Mouse (Mus musculus) liver, postnatal 0 days (tissue): ENCODE measurements around the gene Steap2. TPM values are rescaled to one million over a fixed set of nuclear protein-coding genes. Genes with fewer than 3 reads are reported as not detected.
A peak's percentile ranks its signal among the peaks of the same experiment; 100 is the strongest.

ENCODE experiments used
- ATAC-seq: fragments of 200-750 bp; cut with Nextera tagmentation; 2 replicates; pipeline ENCODE4 v1.8.0; 2017; ENCODE audit warnings: mild to moderate bottlenecking, moderate library complexity
- DNase-seq: peaks from one replicate; pipeline ENCODE4 v3.0.0-alpha.2; 2016
- H3K27ac ChIP-seq: fragments of 300-500 bp; sonication (generic); 2 replicates; pipeline ENCODE4 v1.5.1; 2014; ENCODE audit warnings: antibody characterized with exemption, moderate library complexity, mild to moderate bottlenecking, low read depth
- H3K27me3 ChIP-seq: fragments of 300-500 bp; sonication (generic); 2 replicates; pipeline ENCODE4 v1.6.1; 2014; ENCODE audit warnings: low read length, control low read depth, mixed read lengths; ENCODE audit not compliant: insufficient read depth
- H3K36me3 ChIP-seq: fragments of 300-500 bp; sonication (generic); replicated peaks from 2 replicates; pipeline ENCODE4 v1.6.1; 2014; ENCODE audit warnings: mild to moderate bottlenecking, control low read depth, low read length, moderate library complexity, mixed read lengths; ENCODE audit not compliant: insufficient read depth
- H3K4me1 ChIP-seq: fragments of 300-500 bp; sonication (generic); 2 replicates; pipeline ENCODE4 v1.6.1; 2014; ENCODE audit warnings: antibody characterized with exemption, mild to moderate bottlenecking, control low read depth; ENCODE audit not compliant: insufficient read depth
- H3K4me2 ChIP-seq: fragments of 300-500 bp; sonication (generic); 2 replicates; pipeline ENCODE4 v1.6.1; 2014; ENCODE audit warnings: low read depth, mild to moderate bottlenecking, low read length, moderate library complexity, mixed read lengths
- H3K4me3 ChIP-seq: fragments of 300-500 bp; sonication (generic); 2 replicates; pipeline ENCODE4 v1.5.1; 2014; ENCODE audit warnings: low read depth, low read length
- H3K9ac ChIP-seq: fragments of 300-500 bp; sonication (generic); replicated peaks from 2 replicates; pipeline ENCODE4 v1.6.1; 2014; ENCODE audit warnings: mild to moderate bottlenecking, moderate library complexity
- H3K9me3 ChIP-seq: fragments of 300-500 bp; sonication (generic); 2 replicates; pipeline ENCODE4 v1.6.1; 2016; ENCODE audit warnings: mild to moderate bottlenecking, control low read depth, low read length, mixed read lengths
- CTCF ChIP-seq: sonication (generic); IDR thresholded peaks from 2 replicates; pipeline ENCODE4 v1.5.1; 2016; ENCODE audit warnings: antibody characterized with exemption, low read depth
- EP300 ChIP-seq: IDR thresholded peaks from 2 replicates; pipeline ENCODE4 v1.6.1; 2016; ENCODE audit warnings: antibody characterized with exemption, low read depth, mild to moderate bottlenecking
- WGBS: fragments of 180-500 bp; shearing (Covaris S2); extraction: QIAGEN DNeasy Blood & Tissue Kit; methylation state at CpG from one replicate; pipeline ENCODE4 v1.1.7; 2014; ENCODE audit not compliant: insufficient replicate concordance; 5-methylcytosine and 5-hydroxymethylcytosine counted together
- polyA plus RNA-seq: library from polyadenylated mRNA; unstranded; fragments of >200 nt; fragmentation: Nextera tagmentation; extraction: Ambion mirVana; gene quantifications from 2 replicates; pipeline ENCODE4 v1.2.1, GENCODE M21; 2015

Steap2 gene
- polyA plus RNA-seq, 1 experiment from 2014 or later: 5.1 TPM

DNA sequence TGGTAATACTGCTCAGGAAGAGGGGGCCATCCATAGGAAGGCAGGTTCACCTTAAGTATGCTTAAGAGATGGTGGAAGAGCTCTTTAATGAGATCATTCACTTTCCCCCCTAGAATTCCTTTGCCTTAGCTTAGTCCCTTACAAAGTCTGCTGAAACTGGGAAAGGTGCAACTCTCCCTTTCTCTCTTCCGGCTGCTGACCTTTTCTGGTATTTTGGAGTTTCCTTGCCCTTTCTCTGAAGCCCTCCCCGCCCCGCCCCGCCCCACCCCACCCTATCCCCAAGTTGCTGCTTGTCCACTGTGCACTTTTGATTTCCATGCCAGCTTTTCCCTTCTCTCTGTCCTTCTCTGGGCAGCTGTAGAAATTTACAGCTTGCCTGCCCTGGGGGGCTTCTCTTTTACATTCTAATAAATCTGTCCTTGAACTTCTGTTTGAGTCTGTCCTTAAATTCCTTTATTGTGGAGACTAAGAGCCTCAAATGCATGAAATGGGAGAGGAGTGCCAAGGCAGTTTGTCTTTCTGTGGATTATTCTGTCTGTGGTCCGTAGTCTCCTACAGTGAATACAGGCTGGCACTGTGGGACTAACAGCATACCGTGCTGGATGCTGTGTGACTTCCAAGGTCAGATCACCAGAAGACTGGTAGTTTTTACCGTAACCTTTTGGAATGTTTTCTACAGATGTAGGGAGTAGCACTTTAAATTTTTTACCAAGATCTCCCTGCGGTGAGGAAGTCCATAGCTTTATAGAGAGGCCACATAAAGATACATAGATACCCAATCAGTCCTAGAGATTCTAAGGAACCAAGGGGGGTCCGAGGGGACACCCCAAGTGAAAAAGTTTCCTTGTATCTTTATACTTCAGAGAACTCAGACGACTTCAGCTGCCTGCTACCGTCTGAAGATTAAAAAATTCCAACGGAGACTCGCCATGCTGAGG lies 13.2 kb upstream of the Steap2 start:
- Histone ChIP-seq H3K27me3 (no peaks in the 10 kb centered on the region), H3K9me3 (no peaks in the 10 kb centered on the region), H3K4me2 (no peak overlapping the region), H3K27ac (no peak overlapping the region), H3K36me3 (no peaks in the 10 kb centered on the region), H3K4me1 (no peaks in the 10 kb centered on the region), H3K9ac (no peak overlapping the region), H3K4me3 (no peak overlapping the region)
- TF ChIP-seq EP300 (no peak), CTCF (no peak)
- DNase-seq (no peak), ATAC-seq (no peak)
- 72% methylated on average over 13 of the region's 13 CpGs for WGBS

DNA sequence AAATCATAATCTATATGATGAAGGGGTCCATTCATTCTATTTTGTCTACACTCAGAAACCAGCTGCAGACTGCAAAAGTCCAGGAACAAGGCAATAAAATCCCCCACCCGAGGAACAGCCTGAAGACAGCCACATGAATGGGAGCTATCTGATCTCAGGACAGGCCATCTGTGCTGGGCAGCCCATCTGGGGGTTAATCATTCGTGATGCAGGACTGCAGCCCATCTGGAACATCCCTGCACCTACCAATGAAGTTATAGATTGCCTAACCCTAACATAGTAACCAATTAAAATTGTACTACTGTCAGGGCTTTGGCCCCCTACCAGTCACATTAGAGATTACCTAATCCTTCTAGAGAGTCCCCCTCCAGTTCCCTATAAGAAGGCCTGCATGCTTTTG lies 10.6 kb upstream of the Steap2 start:
- no peak overlapping the region for H3K4me2 ChIP-seq
- H3K9me3 ChIP-seq: no peaks in the 10 kb centered on the region
- no peaks in the 10 kb centered on the region for H3K27me3 ChIP-seq
- H3K36me3 ChIP-seq: no peaks in the 10 kb centered on the region
- DNase-seq (no peak), ATAC-seq (no peak)
- H3K4me1 ChIP-seq: no peaks in the 10 kb centered on the region
- WGBS: 31% methylated on average over 2 of the region's 2 CpGs
- H3K4me3 ChIP-seq: no peak overlapping the region
- H3K9ac ChIP-seq: no peak overlapping the region
- TF ChIP-seq CTCF (no peak), EP300 (no peak)
- no peak overlapping the region for H3K27ac ChIP-seq

- no peak for DNase-seq
These were observed 6.0 kb upstream of the Steap2 start for GRCm38 (mm10) chr5:5700386-5700785.

DNA sequence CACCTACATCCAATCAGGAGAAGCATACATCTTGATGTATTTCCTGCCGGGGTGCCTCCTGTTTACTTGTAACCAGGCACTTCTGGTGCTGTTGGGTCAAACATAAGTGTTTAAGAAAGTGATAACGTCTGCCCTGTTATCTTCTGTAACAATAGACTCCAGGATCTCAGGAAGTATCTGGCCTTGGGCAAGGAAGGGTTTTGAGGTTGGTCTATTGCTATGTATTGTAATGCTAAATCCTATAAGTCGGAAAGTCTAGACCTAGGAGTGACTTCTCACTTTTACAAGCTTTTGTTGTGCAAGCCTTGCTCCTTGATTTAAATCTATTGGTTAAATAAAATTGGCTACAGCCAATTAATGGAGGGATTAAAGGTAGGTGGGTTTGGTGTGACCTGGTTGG lies 4.5 kb upstream of the Steap2 start:
- no peaks in the 10 kb centered on the region for H3K36me3 ChIP-seq
- TF ChIP-seq EP300 (no peak), CTCF (no peak)

More at GRCm38 (mm10) chr5:5700386-5700785, 6.0 kb upstream of the Steap2 start:
- H3K36me3 ChIP-seq: no peaks in the 10 kb centered on the region
- no peak overlapping the region for H3K9ac ChIP-seq
- H3K4me2 ChIP-seq: no peak overlapping the region
- H3K27ac ChIP-seq: no peak overlapping the region
- no peak overlapping the region for H3K4me3 ChIP-seq
- ATAC-seq: no peak
- H3K9me3 ChIP-seq: no peaks in the 10 kb centered on the region
- no peaks in the 10 kb centered on the region for H3K4me1 ChIP-seq
- no peaks in the 10 kb centered on the region for H3K27me3 ChIP-seq
- no peak for TF ChIP-seq CTCF
- TF ChIP-seq EP300: no peak
- 64% methylated on average over 2 of the region's 2 CpGs for WGBS

GRCm38 (mm10) chr5:5695401-5695942 lies 1.1 kb upstream of the Steap2 start:
- no peak for DNase-seq
- WGBS: 83% methylated on average over 5 of the region's 5 CpGs

More for the DNA sequence above, 4.5 kb upstream of the Steap2 start:
- H3K9ac ChIP-seq: no peak overlapping the region
- 47% methylated on average over 3 of the region's 3 CpGs for WGBS
- DNase-seq (no peak), ATAC-seq (no peak)
- H3K4me2 ChIP-seq: no peak overlapping the region
- H3K9me3 ChIP-seq: no peaks in the 10 kb centered on the region
- H3K27ac ChIP-seq: no peak overlapping the region
- H3K27me3 ChIP-seq: peaks cover 3% of the 10 kb centered on the region; the same call in 1 of the 2 replicates
- no peaks in the 10 kb centered on the region for H3K4me1 ChIP-seq
- H3K4me3 ChIP-seq: no peak overlapping the region

GRCm38 (mm10) chr5:5693541-5693955 lies 830 bp downstream of the Steap2 start:
- H3K4me1 ChIP-seq: no peaks in the 10 kb centered on the region
- H3K4me2 ChIP-seq: peak overlapping the region; percentile 62
- H3K4me3 ChIP-seq: peak overlapping the region; percentile 66
- peak overlapping the region; percentile 77 for H3K27ac ChIP-seq
- no peaks in the 10 kb centered on the region for H3K9me3 ChIP-seq
- no peak for TF ChIP-seq CTCF
- TF ChIP-seq EP300: no peak
- peak; percentile 40 for DNase-seq
- ATAC-seq: peak; percentile 63
- no peaks in the 10 kb centered on the region for H3K36me3 ChIP-seq
- WGBS: 1% methylated on average over 22 of the region's 29 CpGs
- peak overlapping the region; percentile 67 for H3K9ac ChIP-seq
- peaks cover 8% of the 10 kb centered on the region; the same call in 1 of the 2 replicates for H3K27me3 ChIP-seq

More at GRCm38 (mm10) chr5:5695401-5695942, 1.1 kb upstream of the Steap2 start:
- H3K4me1 ChIP-seq: no peaks in the 10 kb centered on the region
- no peak overlapping the region for H3K27ac ChIP-seq
- H3K9ac ChIP-seq: no peak overlapping the region
- H3K27me3 ChIP-seq: peaks cover 8% of the 10 kb centered on the region; the same call in 1 of the 2 replicates
- TF ChIP-seq EP300 (no peak), CTCF (no peak)
- ATAC-seq: no peak
- H3K4me3 ChIP-seq: no peak overlapping the region
- no peaks in the 10 kb centered on the region for H3K36me3 ChIP-seq
- no peak overlapping the region for H3K4me2 ChIP-seq
- H3K9me3 ChIP-seq: no peaks in the 10 kb centered on the region
